Mouse (Mus musculus): ENCODE results near the gene Selenbp2.

- TF ChIP-seq CTCF (IDR thresholded peaks at IDR 0.05; ENCODE audit: low read depth) (no peak), EP300 (IDR thresholded peaks at IDR 0.05; ENCODE audit: low read depth) (no peak)
These were observed 44.4 kb upstream of the Selenbp2 start for GRCm38 (mm10) chr3:94648755-94649590.
